Mouse (Mus musculus) central nervous system, embryonic 11.5 days (tissue): ENCODE results near the gene Ncf4. TPM values are rescaled to one million over a fixed set of nuclear protein-coding genes. Genes with fewer than 3 reads are reported as not detected.

Source experiments
- polyA plus RNA-seq: library from polyadenylated mRNA; depleted of rRNA; stranded (reverse); fragments of >200 nt; gene quantifications from 2 replicates; pipeline ENCODE4 v1.2.3, GENCODE M21; 2012; rRNA removed

Ncf4 gene
- 4.8 and 12.2 TPM in 2 replicates for polyA plus RNA-seq

DNA sequence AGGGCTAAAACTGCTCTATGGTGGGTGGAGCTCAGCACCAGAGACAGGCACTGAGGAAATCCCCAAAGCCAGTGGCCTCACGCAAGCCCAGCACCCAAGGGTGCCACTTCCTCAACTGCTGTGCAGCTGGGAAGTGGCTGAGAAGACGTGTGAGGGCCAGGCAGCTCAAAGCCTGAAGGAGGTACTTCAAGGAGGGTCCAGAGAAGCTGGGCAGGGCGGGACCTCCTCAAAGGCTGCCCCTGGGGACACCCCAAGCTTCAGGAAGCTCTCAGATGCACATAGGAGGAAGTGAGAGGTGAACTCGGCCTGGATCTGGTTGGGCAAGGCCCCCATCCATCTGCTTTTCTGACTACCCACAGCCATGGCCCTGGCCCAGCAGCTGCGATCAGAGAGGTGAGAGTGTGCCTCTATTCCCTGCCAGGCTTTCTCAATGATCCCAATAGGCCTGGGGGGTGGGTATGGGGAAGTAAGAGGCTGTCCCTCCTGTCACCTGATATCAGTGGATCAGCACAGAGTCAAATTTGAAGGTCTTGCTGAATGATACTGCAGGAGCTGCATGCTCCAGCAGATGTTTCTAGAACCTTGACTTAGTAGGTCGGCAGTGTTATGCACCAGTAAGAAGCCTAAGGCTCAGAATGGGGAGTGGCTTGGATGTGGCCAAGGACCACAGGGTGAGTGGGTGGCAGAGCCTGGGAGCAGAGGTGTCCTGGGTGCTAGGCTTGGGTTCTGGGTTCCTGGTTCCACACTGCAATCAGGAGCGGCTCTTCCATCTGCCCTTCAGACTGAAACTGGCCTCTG is at the start of gene Ncf4:
Gene Ncf4 (plus strand): TSS at position 107 of the 798 bp plus-strand sequence.

GRCm38 (mm10) chr15:78206312-78206711 is 38.3 kb upstream of the Ncf4 start, which contains the start of gene Pvalb:
TSS of gene Pvalb (minus strand) at chr15:78206400.

GRCm38 (mm10) chr15:78305341-78305933 is 60.8 kb downstream of the Ncf4 start, which contains the start of gene Csf2rb2:
TSS of gene Csf2rb2 (minus strand) at chr15:78305721.

Other genes with a start within 250 kb of the Ncf4 start
- gene Cacng2, start 124.8 kb upstream of the Ncf4 start, polyA plus RNA-seq: 1.4 TPM in 2 replicates
- gene Ift27, start 70.7 kb upstream of the Ncf4 start, polyA plus RNA-seq: 33.4 and 46.7 TPM in 2 replicates
- 0.15 and 0.19 TPM in 2 replicates for gene Pvalb, start 38.4 kb upstream of the Ncf4 start, polyA plus RNA-seq
- 0.30 and 1.1 TPM in 2 replicates for gene Csf2rb2, start 60.9 kb downstream of the Ncf4 start, polyA plus RNA-seq
- 2.2 and 3.5 TPM in 2 replicates for gene Csf2rb, start 81.0 kb downstream of the Ncf4 start, polyA plus RNA-seq
- 0.07 TPM in 1 of 2 replicates, not detected in the other for gene Tex33, start 151.1 kb downstream of the Ncf4 start, polyA plus RNA-seq
- gene Tst, start 161.1 kb downstream of the Ncf4 start, polyA plus RNA-seq: 8.8 and 9.3 TPM in 2 replicates
- 39.8 and 53.5 TPM in 2 replicates for gene Mpst, start 161.6 kb downstream of the Ncf4 start, polyA plus RNA-seq
- 119 and 137 TPM in 2 replicates for gene Kctd17, start 183.8 kb downstream of the Ncf4 start, polyA plus RNA-seq
- gene Tmprss6, start 223.8 kb downstream of the Ncf4 start, polyA plus RNA-seq: 0.27 and 0.84 TPM in 2 replicates